Mouse (Mus musculus) intestine, embryonic 15.5 days (tissue): ENCODE data around the gene Ddb2. TPM values are rescaled to one million over a fixed set of nuclear protein-coding genes. Genes with fewer than 3 reads are reported as not detected.
A peak's percentile ranks its signal among the peaks of the same experiment; 100 is the strongest.

Experiments
- ATAC-seq: fragments of 200-750 bp; cut with Nextera tagmentation; 2 replicates; pipeline ENCODE4 v1.8.0; 2017; ENCODE audit warnings: moderate TSS enrichment, moderate library complexity
- H3K27ac ChIP-seq: fragments of 300-500 bp; sonication (generic); 2 replicates; pipeline ENCODE4 v1.5.1; 2015; ENCODE audit warnings: mild to moderate bottlenecking, inconsistent platforms
- H3K27me3 ChIP-seq: fragments of 300-500 bp; sonication (generic); replicated peaks from 2 replicates; pipeline ENCODE4 v1.6.1; 2015; ENCODE audit warnings: inconsistent platforms
- H3K36me3 ChIP-seq: fragments of 300-500 bp; sonication (generic); 2 replicates; pipeline ENCODE4 v1.6.1; 2015; ENCODE audit warnings: inconsistent platforms
- H3K4me1 ChIP-seq: fragments of 300-500 bp; sonication (generic); replicated peaks from 2 replicates; pipeline ENCODE4 v1.6.1; 2015; ENCODE audit warnings: inconsistent platforms
- H3K4me2 ChIP-seq: fragments of 300-500 bp; sonication (generic); replicated peaks from 2 replicates; pipeline ENCODE4 v1.6.1; 2015; ENCODE audit warnings: mild to moderate bottlenecking, inconsistent platforms
- H3K4me3 ChIP-seq: fragments of 300-500 bp; sonication (generic); replicated peaks from 2 replicates; pipeline ENCODE4 v1.5.1; 2015; ENCODE audit warnings: inconsistent platforms
- H3K9ac ChIP-seq: fragments of 300-500 bp; sonication (generic); 2 replicates; pipeline ENCODE4 v1.6.1; 2015; ENCODE audit warnings: inconsistent platforms
- H3K9me3 ChIP-seq: fragments of 300-500 bp; sonication (generic); 2 replicates; pipeline ENCODE4 v1.6.1; 2016; ENCODE audit warnings: inconsistent platforms
- WGBS: fragments of 180-500 bp; shearing (Covaris S2); methylation state at CpG from one replicate; pipeline ENCODE4 v1.1.7; 2015; 5-methylcytosine and 5-hydroxymethylcytosine counted together
- polyA plus RNA-seq: library from polyadenylated mRNA; unstranded; fragments of >200 nt; fragmentation: Nextera tagmentation; extraction: Ambion mirVana; gene quantifications from 2 replicates; pipeline ENCODE4 v1.2.1, GENCODE M21; 2015

Ddb2 gene
- polyA plus RNA-seq, 1 experiment from 2014 or later: 14.8 TPM

DNA sequence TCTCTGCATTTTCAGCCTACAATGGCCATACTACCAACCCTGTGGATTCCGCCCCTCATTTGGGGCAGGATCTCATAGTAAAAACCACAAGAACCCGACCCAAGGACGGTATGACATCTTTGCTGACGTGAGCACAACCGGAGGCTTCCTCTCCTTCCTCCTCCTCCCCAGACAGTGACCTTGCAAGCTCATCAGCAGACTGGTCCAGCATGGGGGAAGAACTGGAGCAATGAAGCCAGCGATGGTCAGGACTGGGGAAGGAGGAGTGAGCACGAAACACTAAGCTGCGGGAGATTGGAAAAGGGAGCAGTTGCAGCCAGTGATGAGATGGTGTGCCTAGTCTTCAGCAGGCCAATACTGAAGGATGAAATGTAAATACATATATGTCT, 54.8 kb downstream of the Ddb2 start:
- H3K36me3 ChIP-seq: no peaks in the 10 kb centered on the region
- ATAC-seq: no peak
- H3K27me3 ChIP-seq: no peaks in the 10 kb centered on the region
- H3K4me3 ChIP-seq: peak overlapping the region; percentile 94
- no peak overlapping the region for H3K27ac ChIP-seq
- 12% methylated on average over 8 of the region's 8 CpGs for WGBS
- H3K4me2 ChIP-seq: peak overlapping the region; percentile 80
- H3K9ac ChIP-seq: peak overlapping the region; percentile 36; the same call in 1 of the 2 replicates
- H3K9me3 ChIP-seq: no peaks in the 10 kb centered on the region
- peaks cover 5% of the 10 kb centered on the region; the same call in 1 of the 2 replicates for H3K4me1 ChIP-seq

DNA sequence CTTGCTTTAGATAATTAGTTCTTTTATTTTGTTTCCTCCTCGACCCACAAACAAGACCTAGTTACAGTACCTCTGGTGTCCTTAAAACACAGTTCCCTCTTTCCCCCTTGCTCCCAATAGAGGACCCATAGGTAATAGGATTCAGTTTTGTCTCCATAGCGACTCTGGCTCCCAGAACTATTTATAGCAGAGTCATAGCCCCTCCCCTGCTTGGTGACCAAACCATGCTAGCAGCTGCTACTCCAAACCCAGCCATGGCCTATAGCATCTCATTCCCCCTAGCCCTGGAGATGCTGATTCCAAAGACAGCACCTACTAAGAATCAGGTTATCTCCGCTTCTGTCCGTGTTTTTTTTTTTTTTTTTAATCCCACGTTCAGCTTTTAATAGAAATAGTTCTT, 56.1 kb downstream of the Ddb2 start:
- H3K4me3 ChIP-seq: no peak overlapping the region
- H3K27me3 ChIP-seq: no peaks in the 10 kb centered on the region
- ATAC-seq: no peak
- no peak overlapping the region for H3K4me2 ChIP-seq
- H3K9ac ChIP-seq: no peak overlapping the region
- no peak overlapping the region for H3K27ac ChIP-seq
- H3K36me3 ChIP-seq: no peaks in the 10 kb centered on the region
- peaks cover 5% of the 10 kb centered on the region; the same call in 1 of the 2 replicates for H3K4me1 ChIP-seq
- no peaks in the 10 kb centered on the region for H3K9me3 ChIP-seq
- 73% methylated on average over 5 of the region's 5 CpGs for WGBS

DNA sequence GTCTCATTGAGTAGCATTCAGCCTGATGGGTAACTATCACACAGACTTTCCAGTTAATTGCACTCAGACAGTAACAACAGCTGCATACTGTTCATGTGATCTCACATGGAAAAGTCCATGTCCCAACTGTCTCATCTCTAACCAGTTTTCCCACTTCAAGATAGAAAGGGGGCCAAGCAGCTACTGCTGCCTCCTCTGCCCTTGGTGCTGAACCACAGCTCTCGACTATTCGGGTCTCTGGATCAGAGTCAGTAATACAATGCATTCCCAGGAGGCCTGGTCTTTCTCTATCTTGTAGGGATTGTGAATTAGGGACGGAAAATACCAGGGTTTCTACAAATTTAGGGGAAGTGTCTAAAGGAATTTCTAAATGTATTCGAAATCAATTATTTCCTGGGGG, 57.0 kb downstream of the Ddb2 start:
- 44% methylated on average over 4 of the region's 4 CpGs for WGBS
- Histone ChIP-seq H3K27me3 (no peaks in the 10 kb centered on the region), H3K9me3 (no peaks in the 10 kb centered on the region), H3K4me2 (no peak overlapping the region), H3K36me3 (no peaks in the 10 kb centered on the region), H3K4me3 (no peak overlapping the region), H3K9ac (no peak overlapping the region), H3K27ac (no peak overlapping the region), H3K4me1 (peaks cover 5% of the 10 kb centered on the region; the same call in 1 of the 2 replicates)
- ATAC-seq: no peak

DNA sequence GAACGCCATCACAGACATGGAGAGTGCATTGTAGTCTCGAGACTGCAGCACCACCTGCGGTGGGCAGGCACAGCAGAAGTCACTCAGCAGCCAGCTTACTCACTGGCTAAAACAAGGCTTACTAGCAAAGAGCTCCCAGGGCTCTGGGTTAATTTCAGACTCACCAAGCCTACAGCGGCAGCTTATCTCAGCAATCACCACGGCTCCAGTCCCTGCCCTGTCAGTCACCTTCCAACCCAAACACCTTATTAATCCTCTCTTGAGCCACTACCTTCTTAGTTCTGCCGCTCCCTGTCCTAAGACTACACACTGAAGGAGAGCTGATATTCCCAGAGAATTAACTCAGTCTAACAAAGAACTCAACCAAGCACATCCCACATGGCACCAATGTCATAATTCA, 60.5 kb downstream of the Ddb2 start:
- WGBS: 70% methylated on average over 6 of the region's 6 CpGs
- no peak for ATAC-seq
- Histone ChIP-seq H3K9me3 (no peaks in the 10 kb centered on the region), H3K4me2 (no peak overlapping the region), H3K4me1 (no peaks in the 10 kb centered on the region), H3K4me3 (no peak overlapping the region), H3K9ac (no peak overlapping the region), H3K27ac (no peak overlapping the region), H3K27me3 (no peaks in the 10 kb centered on the region), H3K36me3 (peaks cover 4% of the 10 kb centered on the region; the same call in 1 of the 2 replicates)

DNA sequence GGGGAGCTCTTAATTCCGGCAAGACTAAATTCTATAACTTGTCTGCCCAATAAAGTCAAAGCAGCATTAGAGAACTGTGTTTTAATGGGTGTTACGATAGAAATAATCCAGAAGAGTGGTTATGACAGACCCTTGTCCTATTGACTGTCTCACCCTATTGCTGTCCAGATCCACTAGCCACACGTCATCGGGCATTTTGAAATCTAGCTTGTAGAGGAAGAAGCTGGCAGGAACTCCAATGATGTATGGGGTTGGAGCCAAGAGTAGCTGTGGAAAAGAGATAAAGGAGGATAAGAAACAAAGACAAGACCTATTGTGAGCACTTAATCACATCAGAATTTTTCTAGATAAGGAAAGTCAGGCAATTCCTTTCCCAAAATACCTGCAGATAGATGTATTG, 61.3 kb downstream of the Ddb2 start:
- ATAC-seq: no peak
- WGBS: 86% methylated on average over 4 of the region's 4 CpGs
- Histone ChIP-seq H3K4me1 (no peaks in the 10 kb centered on the region), H3K36me3 (peaks cover 4% of the 10 kb centered on the region; the same call in 1 of the 2 replicates), H3K9me3 (no peaks in the 10 kb centered on the region), H3K4me2 (no peak overlapping the region), H3K4me3 (no peak overlapping the region), H3K9ac (no peak overlapping the region), H3K27me3 (no peaks in the 10 kb centered on the region), H3K27ac (no peak overlapping the region)

DNA sequence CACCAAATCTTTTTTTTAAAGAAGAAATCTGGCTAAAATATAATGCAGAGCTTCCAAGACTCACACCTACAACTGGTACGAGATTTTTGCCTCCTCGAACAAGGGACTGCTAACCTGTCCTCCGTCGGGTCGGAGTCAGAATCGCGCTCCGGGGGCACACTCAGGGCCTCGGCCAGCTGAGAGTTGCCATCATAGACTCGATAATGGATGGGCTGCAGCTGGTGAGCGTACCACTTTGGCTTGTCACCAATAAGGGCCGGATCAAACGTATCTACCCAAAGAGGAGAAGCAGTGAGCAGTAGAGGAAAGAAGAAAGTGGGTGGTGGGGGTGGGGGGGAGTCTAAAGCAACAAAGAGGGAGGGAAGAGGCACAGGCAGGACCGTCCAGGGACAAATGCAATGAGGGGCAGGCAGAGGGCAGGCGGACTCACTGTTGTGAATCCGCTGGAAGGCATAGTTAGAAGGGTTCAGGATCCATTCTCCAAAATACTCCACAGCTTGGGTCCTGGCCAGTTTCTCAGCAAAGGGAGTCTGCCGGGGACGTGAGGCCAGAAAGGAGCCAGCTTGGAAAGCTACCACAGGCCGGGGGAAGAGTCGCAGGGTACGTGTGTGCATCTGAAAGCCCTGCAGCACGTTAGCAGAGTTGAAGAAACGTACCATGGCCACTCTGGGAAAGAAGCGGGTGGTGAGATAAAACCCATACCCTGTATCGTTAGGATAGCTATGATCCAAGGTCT, 67.0 kb downstream of the Ddb2 start:
- Histone ChIP-seq H3K4me2 (no peak overlapping the region), H3K27me3 (no peaks in the 10 kb centered on the region), H3K9me3 (no peaks in the 10 kb centered on the region), H3K9ac (no peak overlapping the region), H3K4me1 (no peaks in the 10 kb centered on the region), H3K4me3 (no peak overlapping the region), H3K36me3 (peaks cover 9% of the 10 kb centered on the region; the same call in 1 of the 2 replicates), H3K27ac (no peak overlapping the region)
- 89% methylated on average over 25 of the region's 25 CpGs for WGBS
- no peak for ATAC-seq

DNA sequence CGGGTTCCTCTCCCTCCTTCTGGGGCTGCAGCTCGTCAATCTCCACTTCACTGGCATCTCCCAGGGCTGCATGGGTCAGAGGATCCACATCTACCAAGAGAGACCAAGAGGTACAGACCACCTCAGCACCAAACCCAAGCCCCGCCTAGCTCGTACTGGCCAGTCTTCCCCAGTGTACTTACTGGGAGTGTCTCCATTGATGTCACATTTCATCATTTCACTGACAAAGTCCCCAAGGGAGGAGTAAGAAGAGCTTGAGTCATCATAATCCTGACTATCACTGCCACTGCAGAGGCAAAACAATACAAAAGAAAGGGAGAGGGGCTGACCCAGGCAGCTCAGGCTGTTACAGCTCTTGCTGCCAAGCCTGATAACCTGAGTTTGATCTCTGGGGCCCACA, 69.2 kb downstream of the Ddb2 start:
- Histone ChIP-seq H3K9ac (no peak overlapping the region), H3K36me3 (peaks cover 10% of the 10 kb centered on the region; the same call in 1 of the 2 replicates), H3K4me2 (no peak overlapping the region), H3K9me3 (no peaks in the 10 kb centered on the region), H3K4me3 (no peak overlapping the region), H3K4me1 (no peaks in the 10 kb centered on the region), H3K27me3 (no peaks in the 10 kb centered on the region), H3K27ac (no peak overlapping the region)
- WGBS: 75% methylated on average over 4 of the region's 4 CpGs
- ATAC-seq: no peak

DNA sequence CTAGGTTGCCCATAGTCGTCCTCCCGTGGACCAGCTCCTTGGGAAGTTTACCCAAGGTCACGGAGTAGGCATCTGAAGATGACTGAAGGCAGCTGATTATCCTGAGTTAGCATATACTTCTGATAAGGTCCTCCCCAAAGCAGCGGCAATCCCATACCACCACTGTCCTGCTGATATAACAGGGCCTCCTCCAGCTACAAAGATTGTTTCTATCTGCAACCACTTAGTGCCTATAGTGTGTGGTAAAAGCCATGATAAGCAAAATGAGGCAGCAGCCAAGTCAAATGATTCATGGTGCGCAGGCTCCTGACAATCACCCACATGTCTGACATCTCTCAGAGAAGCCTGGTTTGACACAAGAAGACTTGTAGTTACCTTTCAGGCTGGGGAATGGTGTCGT, 71.8 kb downstream of the Ddb2 start:
- H3K9ac ChIP-seq: no peak overlapping the region
- H3K4me3 ChIP-seq: no peak overlapping the region
- no peaks in the 10 kb centered on the region for H3K9me3 ChIP-seq
- H3K27me3 ChIP-seq: no peaks in the 10 kb centered on the region
- peaks cover 8% of the 10 kb centered on the region; the same call in 1 of the 2 replicates for H3K36me3 ChIP-seq
- H3K27ac ChIP-seq: no peak overlapping the region
- no peak for ATAC-seq
- WGBS: 84% methylated on average over 6 of the region's 6 CpGs
- no peak overlapping the region for H3K4me2 ChIP-seq
- H3K4me1 ChIP-seq: no peaks in the 10 kb centered on the region

DNA sequence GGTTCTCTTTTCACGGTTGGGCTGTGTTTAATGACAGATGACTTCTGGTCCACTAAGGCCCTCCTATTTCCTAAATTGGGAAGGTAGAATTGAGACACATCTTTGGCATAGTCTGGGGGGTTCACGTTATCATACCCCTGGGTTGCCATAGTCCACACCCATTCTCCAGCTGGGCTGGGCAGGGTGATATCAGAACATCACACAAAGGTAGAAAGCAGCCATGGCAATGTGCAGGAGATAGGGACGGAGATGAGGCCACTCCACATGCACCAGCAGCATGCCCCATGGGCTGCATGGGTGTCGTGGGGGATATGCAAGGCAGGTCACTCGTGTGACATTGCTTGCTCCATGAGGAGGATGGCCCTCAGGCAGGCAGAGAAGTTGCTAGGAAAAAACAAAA, 73.2 kb downstream of the Ddb2 start:
- Histone ChIP-seq H3K9me3 (no peaks in the 10 kb centered on the region), H3K36me3 (peaks cover 8% of the 10 kb centered on the region; the same call in 1 of the 2 replicates), H3K27me3 (no peaks in the 10 kb centered on the region), H3K4me1 (no peaks in the 10 kb centered on the region), H3K27ac (no peak overlapping the region), H3K4me2 (no peak overlapping the region), H3K9ac (no peak overlapping the region), H3K4me3 (no peak overlapping the region)
- 81% methylated on average over 5 of the region's 5 CpGs for WGBS
- ATAC-seq: no peak

DNA sequence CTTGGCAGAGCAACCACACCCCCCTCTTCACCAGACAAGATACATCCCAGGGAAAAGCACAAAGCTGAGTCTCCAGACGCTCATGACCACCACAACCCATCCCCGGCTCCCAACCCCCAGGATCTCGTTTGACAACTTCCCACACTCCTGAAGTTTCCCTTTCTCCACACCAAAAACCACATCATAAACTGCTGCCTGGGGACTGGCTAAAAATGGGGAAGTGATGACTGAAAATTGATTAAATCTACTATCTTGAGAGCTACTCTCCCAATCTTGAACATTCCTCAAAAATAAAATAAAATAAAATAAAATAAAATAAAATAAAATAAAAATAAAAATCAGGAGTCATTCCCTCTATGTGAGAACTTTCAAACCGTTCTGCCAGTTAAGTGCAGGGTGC, 73.8 kb downstream of the Ddb2 start:
- no peak for ATAC-seq

More for the DNA sequence above, 73.8 kb downstream of the Ddb2 start:
- no peaks in the 10 kb centered on the region for H3K4me1 ChIP-seq
- no peak overlapping the region for H3K4me2 ChIP-seq
- no peaks in the 10 kb centered on the region for H3K9me3 ChIP-seq
- no peak overlapping the region for H3K9ac ChIP-seq
- H3K36me3 ChIP-seq: peaks cover 8% of the 10 kb centered on the region; the same call in 1 of the 2 replicates
- H3K27me3 ChIP-seq: no peaks in the 10 kb centered on the region
- no peak overlapping the region for H3K27ac ChIP-seq
- WGBS: 86% methylated on average over 4 of the region's 4 CpGs
- no peak overlapping the region for H3K4me3 ChIP-seq

Other genes starting within 250 kb of the Ddb2 start
- 1.2 and 1.5 TPM in 2 replicates for gene Rapsn, start 201.4 kb downstream of the Ddb2 start, polyA plus RNA-seq
- gene Psmc3, start 183.0 kb downstream of the Ddb2 start, polyA plus RNA-seq: 232 and 236 TPM in 2 replicates
- gene Slc39a13, start 166.6 kb downstream of the Ddb2 start, polyA plus RNA-seq: 26.5 and 32.4 TPM in 2 replicates
- 7.9 and 8.9 TPM in 2 replicates for gene Spi1, start 154.6 kb downstream of the Ddb2 start, polyA plus RNA-seq
- 0.05 and 0.06 TPM in 2 replicates for gene Mybpc3, start 118.8 kb downstream of the Ddb2 start, polyA plus RNA-seq
- gene Madd, start 53.1 kb downstream of the Ddb2 start, polyA plus RNA-seq: 8.0 and 11.0 TPM in 2 replicates
- gene Nr1h3, start 34.1 kb downstream of the Ddb2 start, polyA plus RNA-seq: 12.8 and 14.3 TPM in 2 replicates
- 20.4 and 20.9 TPM in 2 replicates for gene Acp2, start 34.1 kb downstream of the Ddb2 start, polyA plus RNA-seq
- 21.3 and 22.3 TPM in 2 replicates for gene Pacsin3, start 19.0 kb upstream of the Ddb2 start, polyA plus RNA-seq
- gene Arfgap2, start 28.0 kb upstream of the Ddb2 start, polyA plus RNA-seq: 72.0 and 75.6 TPM in 2 replicates
- gene 1110051M20Rik, start 207.7 kb upstream of the Ddb2 start, polyA plus RNA-seq: 36.3 and 38.6 TPM in 2 replicates
- 8.7 and 9.2 TPM in 2 replicates for gene Lrp4, start 220.5 kb upstream of the Ddb2 start, polyA plus RNA-seq